Mouse (Mus musculus) hindbrain, embryonic 14.5 days (tissue): ENCODE measurements around the gene Krt79. TPM values are rescaled to one million over a fixed set of nuclear protein-coding genes. Genes with fewer than 3 reads are reported as not detected.

ENCODE experiments used
- ATAC-seq: fragments of 200-750 bp; cut with Nextera tagmentation; 2 replicates; pipeline ENCODE4 v1.8.0; 2017; ENCODE audit warnings: moderate number of reproducible peaks, mild to moderate bottlenecking, moderate TSS enrichment, moderate library complexity; ENCODE audit not compliant: low FRiP score
- DNase-seq: peaks from one replicate; pipeline ENCODE4 v3.0.0-alpha.2; 2015; ENCODE audit warnings: low spot score
- H3K27ac ChIP-seq: fragments of 300-500 bp; sonication (generic); 2 replicates; pipeline ENCODE4 v1.5.1; 2014; ENCODE audit warnings: mild to moderate bottlenecking, moderate library complexity
- H3K27me3 ChIP-seq: fragments of 300-500 bp; sonication (generic); 2 replicates; pipeline ENCODE4 v1.6.1; 2014; ENCODE audit warnings: mild to moderate bottlenecking, low read length, mixed read lengths; ENCODE audit not compliant: control insufficient read depth, insufficient read depth
- H3K36me3 ChIP-seq: fragments of 300-500 bp; sonication (generic); replicated peaks from 2 replicates; pipeline ENCODE4 v1.6.1; 2014; ENCODE audit not compliant: control insufficient read depth, insufficient read depth
- H3K4me1 ChIP-seq: fragments of 300-500 bp; sonication (generic); replicated peaks from 2 replicates; pipeline ENCODE4 v1.6.1; 2014; ENCODE audit warnings: antibody characterized with exemption, low read length, mixed read lengths; ENCODE audit not compliant: control insufficient read depth, insufficient read depth
- H3K4me2 ChIP-seq: fragments of 300-500 bp; sonication (generic); replicated peaks from 2 replicates; pipeline ENCODE4 v1.6.1; 2014; ENCODE audit warnings: mild to moderate bottlenecking, moderate library complexity
- H3K4me3 ChIP-seq: fragments of 300-500 bp; sonication (generic); replicated peaks from 2 replicates; pipeline ENCODE4 v1.5.1; 2014; ENCODE audit warnings: mild to moderate bottlenecking, low read length
- H3K9ac ChIP-seq: fragments of 300-500 bp; sonication (generic); 2 replicates; pipeline ENCODE4 v1.6.1; 2014
- H3K9me3 ChIP-seq: fragments of 300-500 bp; sonication (generic); 2 replicates; pipeline ENCODE4 v1.6.1; 2016; ENCODE audit warnings: low read length; ENCODE audit not compliant: control insufficient read depth
- WGBS: fragments of 180-500 bp; shearing (Covaris S2); extraction: QIAGEN DNeasy Blood & Tissue Kit; methylation state at CpG from one replicate; pipeline ENCODE4 v1.1.7; 2014; 5-methylcytosine and 5-hydroxymethylcytosine counted together
- microRNA-seq: library from miRNA; unstranded; fragments of <30 nt; microRNA quantifications from one replicate; pipeline ENCODE4, GENCODE M21; 2016
- polyA plus RNA-seq: library from polyadenylated mRNA; unstranded; fragments of >200 nt; fragmentation: Nextera tagmentation; extraction: Ambion mirVana; gene quantifications from 2 replicates; pipeline ENCODE4 v1.2.1, GENCODE M21; 2014

The Krt79 gene
- polyA plus RNA-seq, 1 experiment from 2014 or later: 0.29 TPM

GRCm38 (mm10) chr15:101916072-101916471, 24.1 kb downstream of the Krt79 start:
- H3K36me3 ChIP-seq: no peaks in the 10 kb centered on the region
- 74% methylated on average over 2 of the region's 2 CpGs for WGBS
- no peak overlapping the region for H3K4me3 ChIP-seq
- H3K27ac ChIP-seq: no peak overlapping the region
- no peak overlapping the region for H3K4me2 ChIP-seq
- H3K9ac ChIP-seq: no peak overlapping the region
- ATAC-seq (no peak), DNase-seq (no peak)
- H3K27me3 ChIP-seq: no peaks in the 10 kb centered on the region
- H3K4me1 ChIP-seq: no peaks in the 10 kb centered on the region
- no peaks in the 10 kb centered on the region for H3K9me3 ChIP-seq

- Histone ChIP-seq H3K9ac (no peak overlapping the region), H3K9me3 (no peaks in the 10 kb centered on the region), H3K27me3 (no peaks in the 10 kb centered on the region), H3K4me2 (no peak overlapping the region), H3K4me3 (no peak overlapping the region), H3K36me3 (no peaks in the 10 kb centered on the region), H3K4me1 (0 out of 2 replicates have a peak, but pooled peaks cover 5% of the 10 kb centered on the region), H3K27ac (no peak overlapping the region)
- DNase-seq (no peak), ATAC-seq (no peak)
- 83% methylated on average over 5 of the region's 5 CpGs for WGBS
Observed at GRCm38 (mm10) chr15:101904849-101905248, 35.3 kb downstream of the Krt79 start.

DNA sequence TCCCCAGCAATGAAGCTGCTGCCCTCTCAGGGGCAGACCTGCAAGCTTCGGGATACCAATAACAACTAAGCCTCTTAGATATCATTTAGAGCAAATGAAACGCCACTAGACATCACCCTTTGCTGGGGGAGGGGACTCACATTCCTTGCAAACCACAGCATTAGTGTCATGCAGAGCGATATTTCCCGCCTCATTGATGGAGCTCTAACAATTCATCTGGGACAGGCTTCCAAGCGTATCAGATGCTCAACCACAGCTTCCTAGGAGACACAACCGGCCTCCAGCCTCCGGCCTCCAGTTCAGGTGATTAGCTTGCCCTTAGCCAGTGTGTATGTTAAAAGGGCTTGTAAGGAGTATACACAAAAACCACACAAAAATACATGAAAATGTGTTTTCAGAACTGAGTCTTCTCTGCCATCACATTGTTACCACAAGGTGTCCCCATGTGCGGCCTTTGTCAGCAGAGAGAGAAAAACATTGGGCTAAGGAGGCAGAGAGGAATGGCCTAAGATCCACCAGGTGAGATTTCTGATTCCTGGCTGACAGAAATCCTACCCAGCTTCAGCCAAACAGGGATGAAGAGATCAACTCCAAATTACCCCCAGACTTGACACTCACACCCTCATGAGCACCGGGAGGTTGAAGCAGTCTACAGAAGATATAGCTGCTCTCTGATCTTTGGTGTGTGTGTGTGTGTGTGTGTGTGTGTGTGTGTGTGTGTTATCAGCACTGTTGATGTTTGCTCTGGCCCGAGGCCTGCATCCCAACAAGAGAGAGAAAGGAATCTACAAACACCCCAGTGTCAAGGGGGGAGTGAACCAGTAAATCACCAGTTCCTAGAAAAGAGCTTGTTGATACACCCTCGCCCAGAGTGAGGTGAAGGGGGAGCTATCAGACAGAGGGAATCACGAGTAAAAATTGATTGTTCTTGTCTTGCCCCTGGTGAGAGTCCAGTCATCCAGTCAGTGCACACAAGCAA, 37.7 kb downstream of the Krt79 start:
- DNase-seq (no peak), ATAC-seq (no peak)
- H3K36me3 ChIP-seq: no peaks in the 10 kb centered on the region
- 0 out of 2 replicates have a peak, but pooled peaks cover 5% of the 10 kb centered on the region for H3K4me1 ChIP-seq
- H3K9me3 ChIP-seq: no peaks in the 10 kb centered on the region
- H3K27ac ChIP-seq: no peak overlapping the region
- 59% methylated on average over 12 of the region's 12 CpGs for WGBS
- H3K4me2 ChIP-seq: no peak overlapping the region
- H3K4me3 ChIP-seq: no peak overlapping the region
- H3K27me3 ChIP-seq: no peaks in the 10 kb centered on the region
- H3K9ac ChIP-seq: no peak overlapping the region

DNA sequence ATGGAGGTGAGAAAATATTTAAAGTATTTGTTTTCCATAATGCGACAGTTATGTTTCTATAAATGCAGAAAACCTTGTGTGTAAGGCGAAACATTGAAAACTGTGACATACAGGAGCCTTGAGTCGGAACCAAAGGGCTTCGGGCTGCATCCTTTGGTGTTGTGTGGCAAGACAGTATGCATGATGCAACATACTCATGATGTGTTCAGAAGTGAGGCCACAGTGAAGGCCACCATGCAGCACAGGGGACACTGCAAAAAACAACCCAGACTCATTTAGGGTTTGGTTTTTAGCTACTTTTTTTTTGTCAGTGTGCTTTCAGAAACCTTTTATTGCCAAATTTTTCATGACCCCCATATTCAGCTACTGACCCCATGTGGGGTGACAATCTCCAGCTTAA, 44.9 kb downstream of the Krt79 start:
- no peaks in the 10 kb centered on the region for H3K4me1 ChIP-seq
- H3K27ac ChIP-seq: no peak overlapping the region
- no peaks in the 10 kb centered on the region for H3K9me3 ChIP-seq
- no peak overlapping the region for H3K4me2 ChIP-seq
- 95% methylated on average over 4 of the region's 4 CpGs for WGBS
- ATAC-seq (no peak), DNase-seq (no peak)
- no peak overlapping the region for H3K9ac ChIP-seq
- no peak overlapping the region for H3K4me3 ChIP-seq
- no peaks in the 10 kb centered on the region for H3K27me3 ChIP-seq
- H3K36me3 ChIP-seq: no peaks in the 10 kb centered on the region

GRCm38 (mm10) chr15:101892820-101893219, 47.3 kb downstream of the Krt79 start, which contains the start of gene Krt76:
Krt76 (minus strand) TSS chr15:101892920.
- Histone ChIP-seq H3K27ac (no peak within 1 kb of the TSS), H3K4me1 (no peaks in the 10 kb centered on the region), H3K9me3 (no peaks in the 10 kb centered on the region), H3K36me3 (no peaks in the 10 kb centered on the region), H3K9ac (no peak within 1 kb of the TSS), H3K4me2 (no peak within 1 kb of the TSS), H3K27me3 (no peaks in the 10 kb centered on the region), H3K4me3 (no peak within 1 kb of the TSS)
- no peak for DNase-seq
- no peak for ATAC-seq
- 66% methylated on average over 4 of the region's 4 CpGs for WGBS

GRCm38 (mm10) chr15:101879776-101880175, 60.3 kb downstream of the Krt79 start:
- Histone ChIP-seq H3K9ac (no peak overlapping the region), H3K36me3 (no peaks in the 10 kb centered on the region), H3K27ac (no peak overlapping the region), H3K4me3 (no peak overlapping the region), H3K4me1 (no peaks in the 10 kb centered on the region), H3K9me3 (no peaks in the 10 kb centered on the region), H3K27me3 (no peaks in the 10 kb centered on the region), H3K4me2 (no peak overlapping the region; the same call in 1 of the 2 replicates)
- ATAC-seq (no peak), DNase-seq (no peak)
- WGBS: 28% methylated on average over 11 of the region's 11 CpGs

Small RNA genes lying within 50 kb of the gene (microRNA-seq; reads per million reads assigned to microRNA genes)
- gene Gm44356: not detected

Other genes with a start within 250 kb of the Krt79 start
- not detected in 2 replicates for gene Krt6a, start 246.0 kb downstream of the Krt79 start, polyA plus RNA-seq
- gene Krt5, start 227.4 kb downstream of the Krt79 start, polyA plus RNA-seq: not detected in 2 replicates
- 0.52 and 0.54 TPM in 2 replicates for gene Krt71, start 197.2 kb downstream of the Krt79 start, polyA plus RNA-seq
- gene Krt72, start 153.9 kb downstream of the Krt79 start, polyA plus RNA-seq: not detected in 2 replicates
- gene Krt73, start 138.0 kb downstream of the Krt79 start, polyA plus RNA-seq: 0.52 and 0.68 TPM in 2 replicates
- not detected in 2 replicates for gene Krt2, start 122.2 kb downstream of the Krt79 start, polyA plus RNA-seq
- 11.9 and 12.2 TPM in 2 replicates for gene Krt1, start 89.5 kb downstream of the Krt79 start, polyA plus RNA-seq
- gene Krt77, start 70.6 kb downstream of the Krt79 start, polyA plus RNA-seq: 0.20 and 0.21 TPM in 2 replicates
- not detected in 2 replicates for gene Krt76, start 47.4 kb downstream of the Krt79 start, polyA plus RNA-seq
- gene Krt4, start 15.6 kb downstream of the Krt79 start, polyA plus RNA-seq: not detected in 2 replicates
- gene Krt78, start 14.0 kb upstream of the Krt79 start, polyA plus RNA-seq: 0.07 TPM in 1 of 2 replicates, not detected in the other
- 4.1 and 6.8 TPM in 2 replicates for gene Krt8, start 64.2 kb upstream of the Krt79 start, polyA plus RNA-seq
- gene Krt18, start 87.9 kb upstream of the Krt79 start, polyA plus RNA-seq: 8.6 and 15.7 TPM in 2 replicates
- 83.6 and 93.2 TPM in 2 replicates for gene Eif4b, start 133.4 kb upstream of the Krt79 start, polyA plus RNA-seq
- 9.9 and 10.4 TPM in 2 replicates for gene Tns2, start 160.1 kb upstream of the Krt79 start, polyA plus RNA-seq
- gene Spryd3, start 195.9 kb upstream of the Krt79 start, polyA plus RNA-seq: 54.8 and 62.4 TPM in 2 replicates
- gene Igfbp6, start 204.0 kb upstream of the Krt79 start, polyA plus RNA-seq: 1.8 and 1.9 TPM in 2 replicates
- gene Soat2, start 210.2 kb upstream of the Krt79 start, polyA plus RNA-seq: 0.13 TPM in 1 of 2 replicates, not detected in the other